8 mouse cellular contexts compared by ENCODE assay signal in genomic region chr6:114290184-114290583, GRCm38 (mm10). TPM values are rescaled to one million over a fixed set of nuclear protein-coding genes. Genes with fewer than 3 reads are reported as not detected.
DNase-seq lines count a peak whose midpoint lies in the region.

No protein-coding gene starts in this region.

- intact Hi-C loops in left cerebral cortex, postnatal 10 days (cut with DNase I), result no loop called here

- peak; percentile 89 for DNase-seq in embryo, embryonic 11 days
- peak; percentile 43 to 55 for DNase-seq in frontal cortex, postnatal 25 days (ENCODE audit: low spot score in 2 of 2)
- peak; percentile 78 to 80 for DNase-seq in left cerebral cortex, postnatal 10 days (ENCODE audit: extremely low spot score in 1 of 2, low spot score in 2 of 2)
- peak; percentile 75 for DNase-seq in right cerebral cortex, adult 18-20 months
- no peak for DNase-seq in T-cell, adult 2 months (ENCODE audit: low spot score)
- no peak for DNase-seq in natural killer cell, adult 2 months (ENCODE audit: low spot score in 2 of 2)
- DNase-seq in testis, postnatal 10 days (ENCODE audit: low spot score), result no peak
- DNase-seq in adrenal gland, postnatal 36 days, result no peak

RNA-seq across cellular contexts. Expression of gene Slc6a1, which starts 7.7 kb away (rescaled TPM):
- 100 to 1,000 TPM; 309 to 340 TPM for total RNA-seq in left cerebral cortex, postnatal 10 days (2021)
- not detected for total RNA-seq in adrenal gland, postnatal 36 days (2021)

Comparison
In these comparisons a context has a peak if more than half of its experiments do, and no peak if none do; other contexts are left out.
1. DNase-seq: peak in embryo, embryonic 11 days (single experiment), frontal cortex, postnatal 25 days (2 of 2), left cerebral cortex, postnatal 10 days (2 of 2) and right cerebral cortex, adult 18-20 months (single experiment); none in T-cell, adult 2 months (single experiment), natural killer cell, adult 2 months (0 of 2), testis, postnatal 10 days (single experiment) and adrenal gland, postnatal 36 days (0 of 2).
2. RNA of gene Slc6a1, which starts 7.7 kb away (total RNA-seq): 309 to 340 TPM in left cerebral cortex, postnatal 10 days; not detected in adrenal gland, postnatal 36 days; every median in the first group is over 100 times any median in the second.